Mouse (Mus musculus) T-helper 1 cell (primary cell): ENCODE results near the gene Mknk2.

Experiments
- in situ Hi-C: fragments of 300-600 bp; cut with MboI, MseI; formaldehyde crosslinking; loops from one replicate; pipeline ENCODE4 v1.15.1; 2025; ENCODE audit warnings: high pct_unique_total_duplicates

The Mknk2 gene

DNA sequence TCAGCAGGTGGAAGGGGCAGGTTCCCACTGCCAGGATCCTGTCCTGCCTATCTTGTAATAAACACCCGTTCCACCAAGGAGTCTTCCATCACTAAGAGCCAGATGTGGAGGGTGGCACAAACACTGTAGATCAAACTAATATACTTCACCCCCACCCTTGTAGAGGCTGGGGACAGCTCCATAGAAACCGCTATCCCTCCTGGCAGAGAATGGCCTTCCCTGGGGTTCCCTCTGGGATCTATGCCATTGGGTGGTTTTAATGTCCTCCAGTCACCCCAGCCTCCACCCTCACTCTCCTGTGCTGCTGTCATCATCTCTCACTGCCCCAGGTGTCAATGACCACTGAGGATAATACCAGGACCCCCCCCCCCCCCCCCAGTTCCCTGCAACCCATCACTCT, 7.4 kb downstream of the Mknk2 start:
- in situ Hi-C loops: no loop called here

DNA sequence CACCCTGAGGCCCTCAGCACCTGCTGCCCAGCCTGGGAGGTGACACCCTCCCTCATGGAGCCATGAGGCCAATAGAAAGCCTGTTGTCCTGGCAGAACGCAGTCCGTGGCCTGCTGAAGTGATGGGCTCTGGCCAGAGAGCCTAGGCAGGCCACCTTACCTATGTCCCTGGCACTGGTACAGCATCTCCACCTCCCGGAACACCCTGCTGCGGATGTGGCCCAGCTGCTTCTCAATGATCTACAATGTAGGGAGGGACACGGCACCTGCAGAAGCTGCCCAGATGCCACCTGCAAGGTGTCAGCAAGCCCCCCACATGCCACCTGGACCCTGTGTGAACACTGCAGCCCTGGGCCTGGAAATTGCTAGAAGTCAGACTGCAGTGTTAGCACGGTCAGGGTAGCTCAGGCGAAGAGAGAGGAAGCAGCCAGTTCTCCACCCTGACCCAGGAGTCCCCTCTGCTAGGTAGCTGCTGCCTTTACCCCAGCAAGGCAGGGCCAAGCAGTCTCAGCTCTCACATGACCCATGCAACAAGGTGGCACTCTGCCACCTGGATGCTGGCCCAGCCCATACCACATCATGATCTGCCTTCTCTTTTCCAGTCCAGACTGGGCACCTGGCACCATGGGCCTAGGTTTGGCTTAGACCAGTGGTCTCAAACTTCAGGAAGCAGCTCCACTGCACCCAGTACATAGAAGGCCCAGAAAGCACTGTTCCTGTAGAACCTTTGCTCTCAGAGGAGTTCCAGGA, 8.0 kb downstream of the Mknk2 start:
- in situ Hi-C loops: no loop called here

- in situ Hi-C loops: no loop called here
These were observed 8.9 kb downstream of the Mknk2 start for GRCm38 (mm10) chr10:80669018-80669417.

- in situ Hi-C loops: no loop called here
These were observed 9.3 kb downstream of the Mknk2 start for GRCm38 (mm10) chr10:80668614-80669013.

- in situ Hi-C loops: no loop called here
These were observed 11.0 kb downstream of the Mknk2 start for GRCm38 (mm10) chr10:80666837-80667412.

DNA sequence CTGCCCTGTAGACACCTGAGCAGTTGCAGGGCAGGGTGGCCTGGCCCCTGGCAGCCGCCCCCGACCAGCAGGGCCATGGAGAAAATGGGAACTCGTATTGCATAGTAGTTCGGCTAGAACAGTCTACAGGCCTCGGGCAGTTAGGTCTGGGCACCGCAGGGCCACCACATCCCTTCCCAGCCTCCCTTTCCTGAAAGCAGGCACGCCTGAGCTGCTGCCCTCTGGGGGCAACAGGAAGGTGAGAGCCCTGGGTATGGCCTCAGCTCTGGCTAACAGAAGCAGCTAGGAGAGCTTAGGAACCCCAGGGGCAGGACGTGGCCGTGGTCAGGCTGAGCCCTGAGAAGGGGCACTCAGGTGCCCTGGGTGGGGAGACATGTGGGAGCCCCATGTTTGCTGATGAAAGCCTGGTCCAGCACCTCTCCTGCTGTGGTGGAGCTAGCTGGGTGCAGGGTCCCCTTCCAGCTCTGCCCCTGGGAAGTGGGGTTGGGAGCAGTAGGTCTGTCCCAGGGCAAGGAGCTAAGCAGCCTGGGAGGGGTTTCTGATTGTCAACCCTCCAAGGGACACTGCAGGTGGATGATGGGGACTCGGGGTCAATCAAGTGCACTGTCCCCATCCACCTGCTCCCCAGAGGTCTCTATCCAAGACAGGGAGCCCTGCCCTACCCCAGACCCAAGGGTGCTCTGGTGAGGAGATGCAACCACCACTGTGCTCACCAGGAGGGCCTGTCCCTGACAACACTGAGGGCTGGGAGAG, 11.8 kb downstream of the Mknk2 start:
- in situ Hi-C loops: no loop called here

GRCm38 (mm10) chr10:80665459-80665858, 12.5 kb downstream of the Mknk2 start:
- in situ Hi-C loops: no loop called here

DNA sequence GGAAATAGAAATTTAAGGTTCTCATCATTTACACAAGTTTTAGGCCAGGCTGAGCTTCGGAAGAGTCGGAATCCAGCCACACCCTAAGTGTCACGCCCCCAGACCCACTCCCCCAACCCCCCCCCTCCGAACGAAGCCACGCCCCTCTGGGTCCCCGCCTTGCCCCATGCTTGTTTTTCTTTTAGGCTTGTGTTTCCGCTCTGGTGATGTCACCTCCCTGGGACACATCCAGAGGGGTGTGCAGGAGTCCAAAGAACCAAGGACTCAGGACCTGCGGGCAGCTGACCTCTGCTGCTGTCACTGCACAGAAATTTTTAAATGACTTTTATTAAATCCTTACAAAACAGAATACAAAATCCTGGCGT, 12.9 kb downstream of the Mknk2 start:
- in situ Hi-C loops: no loop called here

DNA sequence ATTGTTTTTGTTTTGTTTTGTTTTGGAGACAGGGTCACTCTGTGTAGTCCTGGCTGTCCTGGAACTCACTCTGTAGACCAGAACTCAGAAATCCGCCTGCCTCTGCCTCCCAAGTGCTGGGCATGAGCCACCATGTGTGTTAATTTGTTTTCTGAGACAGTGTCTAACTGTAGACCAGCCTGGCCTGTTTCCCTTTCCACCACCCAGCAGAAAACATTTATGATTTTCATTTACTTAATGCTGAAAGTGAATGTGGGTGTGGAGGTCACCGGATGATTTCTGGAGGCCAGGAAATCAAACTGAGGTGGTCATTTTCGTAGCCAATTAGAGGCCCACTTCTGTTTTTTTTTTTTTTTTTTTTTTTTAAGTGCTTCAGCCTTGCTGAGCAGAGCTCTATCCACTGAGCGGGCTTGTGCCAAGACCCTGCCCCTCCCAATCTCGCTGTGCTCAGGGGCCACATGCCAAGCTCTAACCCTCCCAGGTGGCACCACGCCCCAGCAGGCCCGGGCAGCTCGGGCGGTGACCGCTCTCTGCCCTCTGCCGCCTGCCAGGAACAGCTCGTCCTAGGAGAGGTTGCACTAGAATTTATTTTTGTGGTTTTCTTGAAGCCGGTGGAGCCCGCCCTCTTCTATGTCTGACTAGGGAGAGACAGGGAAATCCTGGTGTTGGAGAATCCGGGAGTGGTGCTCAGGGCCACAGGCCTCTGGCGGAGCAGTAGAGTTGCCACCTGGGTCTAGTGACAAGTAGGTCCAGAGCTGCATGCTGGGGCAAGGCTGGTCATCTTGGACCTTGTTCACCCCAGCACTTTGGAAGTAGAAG, 13.5 kb downstream of the Mknk2 start:
- in situ Hi-C loops: no loop called here

GRCm38 (mm10) chr10:80663485-80664196, 14.3 kb downstream of the Mknk2 start:
- in situ Hi-C loops: no loop called here

DNA sequence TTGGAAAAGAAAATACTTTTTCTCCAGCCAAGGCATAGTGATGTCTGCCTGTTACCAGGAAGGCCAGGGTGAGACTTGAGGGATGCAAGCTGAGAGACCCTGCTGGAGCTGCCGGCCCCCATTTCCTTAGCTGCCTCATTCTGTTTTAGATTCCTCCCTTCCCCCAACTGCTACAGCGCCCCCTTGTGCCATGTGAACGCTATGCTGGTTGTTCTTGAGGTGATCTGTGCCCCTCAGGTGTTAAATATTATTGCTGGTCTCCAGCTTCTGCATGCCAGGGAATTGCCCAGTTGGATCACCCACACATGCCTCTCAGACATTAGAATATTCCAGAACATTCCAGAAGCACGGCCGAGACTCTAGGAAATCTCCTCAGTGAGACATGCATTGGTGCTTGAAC, 16.8 kb downstream of the Mknk2 start:
- in situ Hi-C loops: no loop called here

DNA sequence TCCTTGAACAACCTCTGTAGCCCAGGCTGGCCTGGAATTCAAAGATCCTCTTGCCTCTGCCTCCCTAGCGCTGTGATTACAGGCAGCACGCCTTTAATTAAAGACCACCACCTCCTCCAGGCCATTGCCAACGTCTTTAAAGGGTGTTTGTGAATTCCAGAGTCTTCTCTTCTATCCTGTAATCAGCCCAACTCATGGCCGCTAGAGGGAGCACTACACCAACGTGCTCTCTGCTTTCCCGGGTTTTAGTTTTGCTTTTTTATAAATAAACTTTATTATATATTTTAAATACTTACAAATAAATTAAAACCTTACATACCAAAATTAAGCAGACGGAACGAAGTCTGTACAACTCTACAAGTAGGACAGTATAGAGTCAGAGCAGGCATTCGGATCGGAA, 18.7 kb downstream of the Mknk2 start:
- in situ Hi-C loops: no loop called here

GRCm38 (mm10) chr10:80658841-80659202, 19.1 kb downstream of the Mknk2 start:
- in situ Hi-C loops: no loop called here

GRCm38 (mm10) chr10:80658194-80658840, 19.6 kb downstream of the Mknk2 start:
- in situ Hi-C loops: no loop called here

DNA sequence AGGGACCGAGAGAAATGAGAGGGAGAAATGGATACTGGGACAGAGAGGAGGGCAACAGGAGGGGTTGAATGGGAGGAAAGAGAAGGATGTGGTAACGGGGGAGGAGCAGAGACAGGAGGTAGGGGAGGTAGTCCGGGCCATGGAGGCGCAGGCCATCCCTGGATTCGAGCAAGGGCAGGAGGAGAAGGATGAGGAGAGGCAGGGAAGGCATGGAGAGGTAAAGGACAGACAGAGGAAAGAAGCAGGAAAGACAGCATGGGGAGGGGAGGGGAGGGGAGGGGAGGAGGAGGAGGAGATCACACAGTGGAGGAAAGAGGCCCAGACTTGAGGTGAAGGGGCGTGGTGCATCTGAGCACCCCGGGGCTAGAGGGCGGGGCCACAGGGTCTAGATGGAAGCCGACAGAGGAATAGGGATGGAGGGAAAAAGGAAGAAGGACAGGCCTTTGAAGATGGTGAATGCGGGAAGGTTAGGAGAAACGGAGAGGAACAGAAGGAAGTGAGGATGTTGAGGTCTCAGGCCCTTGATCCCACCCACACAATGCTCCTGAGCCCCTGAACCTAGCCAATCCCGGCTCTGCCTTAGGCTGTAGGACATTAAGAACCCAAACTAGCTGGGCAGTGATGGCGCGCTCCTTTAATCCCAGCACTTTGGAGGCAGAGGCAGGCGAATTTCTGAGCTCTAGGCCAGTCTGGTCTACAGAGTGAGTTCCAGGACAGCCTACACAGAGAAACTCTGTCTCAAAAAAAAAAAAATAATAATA, 20.9 kb downstream of the Mknk2 start, which contains the start of gene Btbd2:
Gene Btbd2, minus strand, starts transcription at position 209 of the 761 bp plus-strand sequence.
- in situ Hi-C loops: no loop called here

DNA sequence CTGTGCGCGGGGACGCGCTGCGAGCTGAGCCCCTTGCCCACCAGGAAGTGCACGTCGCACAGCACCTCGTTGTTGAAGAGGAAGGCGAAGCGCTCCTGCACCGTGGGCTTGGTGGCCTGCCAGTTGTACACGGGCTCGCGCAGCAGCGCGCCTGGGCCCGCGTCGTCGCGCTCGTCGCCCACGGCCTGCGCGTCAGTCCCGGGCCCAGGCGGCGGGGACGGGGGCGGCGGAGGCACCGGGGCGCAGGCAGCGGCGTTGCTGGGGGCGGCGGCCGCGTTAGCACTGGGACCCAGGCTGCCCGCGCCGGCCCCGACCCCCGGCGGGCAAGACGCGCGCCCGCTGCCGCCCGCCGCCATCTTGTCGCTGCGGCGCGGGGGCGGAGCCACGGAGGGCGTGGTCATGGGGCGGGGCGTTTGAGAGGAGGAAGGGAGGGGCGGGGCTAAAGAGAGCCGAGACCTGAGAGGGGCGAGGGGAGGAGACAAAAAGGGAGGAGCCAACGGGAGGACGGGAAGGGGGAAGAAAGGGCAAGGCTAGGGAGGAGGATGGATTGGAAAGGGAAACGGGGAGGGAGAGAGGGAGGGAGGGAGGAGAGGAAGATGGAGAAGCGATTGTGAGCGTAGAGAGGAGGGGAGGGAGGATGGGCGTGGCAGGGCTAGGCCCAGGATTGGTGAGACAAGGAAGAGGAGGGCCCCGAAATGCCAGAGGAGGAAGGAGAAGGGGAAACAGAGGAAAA, 21.6 kb downstream of the Mknk2 start:
- in situ Hi-C loops: no loop called here

DNA sequence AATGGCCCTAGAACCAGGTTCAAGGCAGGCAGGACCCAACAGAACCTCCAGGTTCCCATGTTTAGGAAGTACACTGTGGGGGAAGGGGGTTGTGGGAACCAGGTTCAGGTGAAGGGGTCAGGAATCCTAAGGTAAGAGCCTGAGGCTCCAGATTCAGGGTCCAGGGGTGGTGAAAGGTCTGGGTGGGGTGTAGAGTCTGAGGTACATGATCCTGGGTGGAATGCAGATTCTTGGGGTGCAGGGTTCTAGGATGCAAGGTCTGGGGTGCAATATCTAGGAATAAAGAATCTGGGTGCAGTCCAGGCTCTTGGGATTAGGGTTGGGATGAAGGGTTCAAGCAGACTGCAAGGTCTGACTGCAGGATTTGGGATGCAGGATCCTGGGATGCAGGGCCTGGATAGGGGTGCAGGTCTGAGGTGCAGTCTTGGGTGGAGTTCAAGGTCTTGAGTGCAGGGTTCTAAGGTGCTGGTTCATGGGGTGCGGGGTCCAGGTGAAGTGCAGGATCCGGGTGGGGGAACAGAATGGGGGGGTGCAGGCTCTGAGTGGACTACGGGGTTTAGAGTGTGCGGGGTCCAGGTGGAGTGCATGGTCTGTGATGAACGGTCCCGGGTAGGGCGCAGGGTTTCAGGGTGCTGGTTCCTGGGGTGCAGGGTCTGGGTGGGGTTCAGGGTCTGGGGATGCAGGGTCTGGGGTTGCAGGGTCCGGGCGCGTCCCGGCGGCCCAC, 22.3 kb downstream of the Mknk2 start:
- in situ Hi-C loops: no loop called here

DNA sequence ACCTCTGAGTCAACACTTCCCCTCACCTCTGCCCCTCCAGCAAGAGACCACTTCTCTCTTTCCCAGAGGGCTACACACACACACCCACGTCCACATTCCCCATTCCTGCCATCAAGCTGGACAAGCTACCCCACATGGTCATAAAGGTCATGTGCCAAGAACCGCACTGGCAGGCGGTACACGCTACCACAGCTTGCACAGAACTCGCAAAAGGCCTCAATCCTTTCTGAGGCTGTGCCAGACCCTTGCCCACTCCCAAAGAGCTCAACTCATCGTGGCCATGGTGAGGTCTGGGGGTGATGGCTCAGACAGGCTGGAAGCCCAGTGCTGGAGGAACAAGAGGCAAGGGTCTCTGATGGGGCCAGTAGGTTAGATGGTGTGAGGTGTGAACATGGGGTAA, 23.0 kb downstream of the Mknk2 start:
- in situ Hi-C loops: no loop called here
